Mouse (Mus musculus): ENCODE measurements at regions not wholly inside any gene's neighbourhood (a gene's known extent, or its start where the extent isn't known, plus 50 kb on each side); places are given as distances from the start of the nearest gene placed in this dataset.

DNA sequence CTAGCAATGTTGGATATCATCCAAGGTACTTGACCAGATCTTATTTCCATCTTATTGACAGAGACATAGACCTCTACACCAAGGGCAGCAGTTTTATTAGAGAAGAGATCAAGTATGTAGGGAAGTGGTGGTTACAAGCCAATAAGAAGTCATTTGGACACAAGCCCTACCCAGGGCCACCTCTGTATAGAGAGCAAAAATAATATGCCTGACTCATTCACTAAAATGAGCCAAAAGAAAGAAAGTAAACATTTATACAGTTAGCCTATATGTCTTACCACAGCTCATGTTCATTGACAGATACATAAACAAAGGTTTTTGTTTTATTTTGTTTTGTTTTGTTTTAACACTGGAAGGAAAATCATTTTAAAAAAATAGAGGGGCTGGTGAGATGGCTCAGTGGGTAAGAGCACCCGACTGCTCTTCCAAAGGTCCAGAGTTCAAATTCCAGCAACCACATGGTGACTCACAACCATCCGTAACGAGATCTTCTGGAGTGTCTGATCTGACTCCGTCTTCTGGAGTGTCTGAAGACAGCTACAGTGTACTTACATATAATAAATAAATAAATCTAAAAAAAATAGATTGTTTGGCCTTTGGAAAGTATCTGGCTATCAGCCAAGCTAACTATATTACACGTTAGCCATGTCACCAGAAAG, 76.9 kb downstream of the Rlim start:
- no peak for DNase-seq

DNA sequence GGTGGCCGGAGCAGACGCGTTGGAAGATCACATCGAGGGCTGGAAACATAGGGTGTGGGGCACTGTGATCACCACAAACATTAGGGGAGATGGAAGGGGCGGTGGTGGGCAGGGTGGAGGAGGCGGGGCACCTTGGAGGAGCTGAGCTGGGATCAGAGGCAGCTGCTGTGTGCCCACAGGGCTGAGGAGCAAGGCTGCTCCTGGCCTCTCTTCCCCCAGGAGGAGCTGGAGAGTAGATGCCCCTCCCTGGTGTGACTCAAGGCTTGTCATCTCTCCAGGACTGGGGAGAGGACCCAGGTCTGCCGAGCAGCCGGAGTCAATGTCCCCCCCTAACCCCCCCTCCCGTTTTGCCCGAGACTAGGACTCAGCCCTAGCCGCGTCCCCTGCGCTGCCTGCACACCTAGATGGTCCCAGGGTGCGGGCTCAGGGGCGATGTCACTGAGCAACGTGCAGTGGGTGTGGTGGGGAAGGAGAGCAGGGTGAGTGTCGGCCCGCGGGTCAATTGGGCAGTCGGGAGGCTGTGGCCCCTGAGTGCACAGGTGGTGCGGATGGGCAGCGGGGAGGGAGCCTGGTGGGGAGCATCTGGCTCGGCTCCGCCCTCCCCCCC, 57.6 kb upstream of the Slc16a2 start:
- DNase-seq: peak; percentile 2
